Mouse (Mus musculus): ENCODE measurements at regions not wholly inside any gene's neighbourhood (a gene's known extent, or its start where the extent isn't known, plus 50 kb on each side); places are given as distances from the start of the nearest gene placed in this dataset.
A peak's percentile ranks its signal among the peaks of the same experiment; 100 is the strongest.

DNA sequence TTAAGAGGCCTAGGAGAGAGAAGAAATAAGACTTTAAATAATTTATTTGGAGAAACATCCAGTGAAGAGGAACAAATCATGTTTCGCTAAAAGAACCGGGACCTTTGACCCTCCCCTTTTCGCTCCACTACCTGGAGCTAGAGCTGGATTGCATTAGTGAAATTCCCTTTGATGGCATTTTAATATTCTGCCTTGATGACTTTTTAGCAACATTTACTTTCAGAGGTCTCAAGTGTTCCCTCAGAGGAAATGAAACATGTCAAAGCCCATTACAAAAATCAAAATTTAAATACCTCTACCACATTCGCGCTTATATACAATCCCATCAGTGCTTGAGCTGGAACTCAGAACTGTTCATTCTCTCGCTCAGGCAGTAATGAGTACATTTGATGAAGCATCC, 297.0 kb upstream of the Gm10295 start:
- no peak for DNase-seq (ENCODE audit: inconsistent age in 2 of 2, low spot score in 1 of 2)

- no peak for DNase-seq (ENCODE audit: inconsistent age in 2 of 2, low spot score in 1 of 2)
These were observed 295.7 kb upstream of the Gm10295 start for GRCm38 (mm10) chr7:71646944-71647343.

GRCm38 (mm10) chr7:71623048-71623447, 271.8 kb upstream of the Gm10295 start:
- no peak for DNase-seq (ENCODE audit: inconsistent age in 2 of 2, low spot score in 1 of 2)

DNA sequence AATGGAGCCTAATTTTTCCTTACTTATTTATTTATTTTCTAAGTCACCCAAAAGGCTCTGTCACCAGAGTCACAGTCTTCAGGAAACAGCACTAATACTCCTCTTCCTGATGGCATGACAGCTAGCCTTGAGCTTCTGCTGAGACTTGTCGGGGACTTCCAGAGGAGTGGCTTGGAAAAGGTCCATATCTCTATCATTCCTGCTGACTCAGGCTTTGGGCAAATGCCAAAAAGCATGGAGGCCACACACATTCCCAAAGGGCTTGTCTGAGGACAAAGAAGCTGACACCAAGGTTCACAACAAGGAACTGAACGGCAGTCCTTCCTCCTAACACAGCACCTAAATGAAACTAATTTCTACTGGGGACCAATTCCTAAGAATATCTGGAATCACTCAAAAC, 251.9 kb upstream of the Gm10295 start:
- DNase-seq (ENCODE audit: inconsistent age in 2 of 2, low spot score in 1 of 2) = peak; percentile 90 to 97

GRCm38 (mm10) chr7:71596780-71597179, 245.5 kb upstream of the Gm10295 start:
- DNase-seq (ENCODE audit: inconsistent age in 2 of 2, low spot score in 1 of 2) = no peak

DNA sequence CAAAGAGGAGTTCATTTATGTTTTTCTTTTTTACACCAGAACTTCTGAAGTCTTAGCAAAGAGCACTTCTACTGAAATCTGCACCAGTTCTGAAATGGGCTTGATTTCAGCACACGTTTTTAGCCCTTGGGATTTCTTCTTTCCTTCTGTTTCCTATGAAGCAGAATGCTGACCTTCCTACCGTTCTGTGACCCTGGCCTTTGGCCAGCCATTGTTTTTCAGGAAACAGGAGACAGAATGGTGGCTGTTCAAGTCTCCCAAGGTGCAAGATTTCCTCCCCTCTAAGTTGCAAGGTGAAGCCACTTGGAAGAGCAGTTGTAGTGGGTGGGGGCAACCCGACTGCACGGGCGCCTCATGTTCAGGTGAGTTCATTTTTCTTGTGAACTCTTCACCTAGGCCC, 236.3 kb upstream of the Gm10295 start:
- DNase-seq (ENCODE audit: inconsistent age in 2 of 2, low spot score in 1 of 2) = peak; percentile 18 to 62

GRCm38 (mm10) chr7:71583443-71584055, 232.3 kb upstream of the Gm10295 start:
- peak; percentile 57 to 68 for DNase-seq (ENCODE audit: inconsistent age in 2 of 2, low spot score in 1 of 2)

- peak; percentile 46 to 84 for DNase-seq (ENCODE audit: inconsistent age in 2 of 2, low spot score in 1 of 2)
These were observed 230.5 kb upstream of the Gm10295 start for GRCm38 (mm10) chr7:71581746-71582145.

DNA sequence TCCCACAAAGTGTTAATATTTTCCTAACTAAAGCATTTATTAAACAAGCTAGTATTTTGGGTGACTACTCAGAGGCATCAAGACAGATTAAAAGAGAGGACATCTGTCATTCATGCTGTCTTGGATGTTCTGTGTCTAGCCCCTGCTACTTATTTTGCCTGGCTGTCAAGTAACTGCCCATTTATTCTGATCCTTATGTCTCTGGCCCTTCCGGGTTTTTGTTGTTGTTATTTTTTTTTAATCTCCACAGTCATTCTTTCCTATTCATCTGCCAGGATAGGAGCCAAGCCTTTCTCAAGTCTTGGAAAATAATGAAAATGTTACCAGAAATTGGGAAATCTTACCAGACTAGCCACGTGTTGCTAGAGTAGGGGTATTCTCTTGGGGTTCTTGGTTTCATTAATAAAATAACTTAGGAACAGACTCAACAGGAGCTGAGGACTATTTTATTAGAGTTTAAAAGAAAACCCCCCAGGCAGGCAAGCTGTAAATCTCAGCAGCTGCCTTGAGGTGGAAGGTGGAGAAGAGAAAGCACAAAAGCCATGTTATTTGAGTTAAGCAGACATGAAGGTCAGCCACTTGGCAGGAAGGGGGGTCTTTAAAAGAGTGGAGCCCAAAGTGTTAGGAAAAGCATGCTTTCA, 209.1 kb upstream of the Gm10295 start:
- DNase-seq (ENCODE audit: inconsistent age in 2 of 2, low spot score in 1 of 2) = peak in 1 of 2 experiments; percentile 25

- DNase-seq (ENCODE audit: inconsistent age in 2 of 2, low spot score in 1 of 2) = no peak
These were observed 205.2 kb upstream of the Gm10295 start for GRCm38 (mm10) chr7:71556473-71556872.

DNA sequence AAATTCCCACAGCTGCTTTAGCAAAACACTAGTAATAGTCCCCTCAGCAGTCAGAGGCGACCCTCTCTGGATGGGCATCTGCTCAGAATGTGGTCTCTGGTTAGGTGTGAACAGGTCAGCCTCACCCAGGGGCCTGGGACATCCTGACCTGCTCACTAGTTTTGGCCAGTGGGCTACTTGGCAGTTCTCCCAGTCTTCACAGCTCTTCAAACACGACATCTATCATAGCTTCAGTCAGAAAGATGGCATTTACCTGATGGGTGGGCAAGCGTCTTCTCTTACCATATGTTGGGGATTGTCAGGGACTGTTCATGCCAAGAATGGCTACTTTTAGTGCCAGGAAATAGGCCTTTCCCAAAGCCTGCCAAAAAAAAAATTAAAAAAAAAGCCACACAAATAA, 204.2 kb upstream of the Gm10295 start:
- no peak for DNase-seq (ENCODE audit: inconsistent age in 2 of 2, low spot score in 1 of 2)

DNA sequence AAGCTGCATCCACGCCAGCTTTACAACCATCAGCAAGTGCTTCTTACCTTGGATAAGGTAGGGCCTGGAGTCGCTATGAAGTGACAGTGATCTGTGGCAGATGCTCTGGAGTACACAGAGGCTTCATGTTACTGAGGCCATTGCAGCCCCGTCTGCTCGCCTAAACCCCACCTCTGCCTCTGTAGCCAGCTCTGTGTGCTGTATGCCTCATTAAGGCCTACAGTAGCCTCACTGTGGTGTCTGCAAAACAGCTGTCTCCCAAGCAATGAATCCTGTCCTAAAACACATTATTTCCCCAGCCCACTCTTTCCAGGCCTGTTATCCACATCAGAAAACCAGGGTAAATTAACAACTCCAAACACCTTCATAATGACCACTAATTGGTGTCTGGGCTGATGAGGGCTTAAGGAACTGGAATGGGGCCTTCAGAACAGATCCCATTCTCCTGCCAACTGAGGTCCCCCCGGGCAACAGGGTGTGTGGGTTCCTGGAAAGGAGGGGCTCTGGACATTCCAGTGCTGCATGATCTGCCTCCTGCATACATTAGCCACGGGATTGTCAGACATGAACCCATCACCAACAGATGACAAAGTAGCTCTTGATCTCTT, 195.4 kb upstream of the Gm10295 start:
- no peak for DNase-seq (ENCODE audit: inconsistent age in 2 of 2, low spot score in 1 of 2)

DNA sequence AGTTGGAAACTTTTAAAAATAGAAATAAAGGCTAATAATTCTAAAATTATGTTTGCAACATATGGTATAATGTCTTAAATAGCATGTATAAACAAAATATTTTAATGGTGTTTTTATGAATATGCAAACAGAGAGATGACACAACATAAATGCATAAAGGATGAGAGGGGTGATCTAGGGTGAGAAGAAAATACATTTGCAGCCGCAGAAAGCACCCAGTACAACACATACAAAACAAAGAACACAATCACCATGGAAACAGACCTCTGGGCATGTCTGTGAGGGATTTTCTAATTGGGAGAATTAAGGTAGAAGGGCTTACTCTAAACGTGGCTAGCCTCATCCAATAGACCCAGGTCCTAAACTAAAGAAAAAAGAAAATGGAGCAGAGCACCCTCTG, 190.2 kb upstream of the Gm10295 start:
- no peak for DNase-seq (ENCODE audit: inconsistent age in 2 of 2, low spot score in 1 of 2)

- DNase-seq (ENCODE audit: inconsistent age in 2 of 2, low spot score in 1 of 2) = no peak
These were observed 181.8 kb upstream of the Gm10295 start for GRCm38 (mm10) chr7:71533109-71533508.

GRCm38 (mm10) chr7:71531496-71531895, 180.2 kb upstream of the Gm10295 start:
- DNase-seq (ENCODE audit: inconsistent age in 2 of 2, low spot score in 1 of 2) = no peak

DNA sequence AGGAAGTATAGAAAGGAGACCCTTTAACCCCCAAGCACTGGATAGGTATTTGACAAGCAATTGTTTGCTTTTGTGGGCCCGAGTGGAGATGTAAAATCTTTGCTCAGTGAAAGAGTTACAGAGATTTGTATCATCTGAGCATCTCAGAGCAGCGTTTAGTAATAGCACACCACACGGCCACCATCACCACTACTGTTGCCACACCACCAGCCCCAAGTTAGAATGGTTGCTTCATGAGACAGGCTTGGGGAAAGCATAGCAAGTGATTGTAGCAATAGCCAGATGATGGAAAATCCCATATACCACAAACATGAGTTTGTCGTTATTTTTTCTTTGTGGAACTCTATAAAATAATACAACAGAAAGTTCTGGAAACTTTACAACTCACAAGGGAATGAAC, 179.6 kb upstream of the Gm10295 start:
- no peak for DNase-seq (ENCODE audit: inconsistent age in 2 of 2, low spot score in 1 of 2)

DNA sequence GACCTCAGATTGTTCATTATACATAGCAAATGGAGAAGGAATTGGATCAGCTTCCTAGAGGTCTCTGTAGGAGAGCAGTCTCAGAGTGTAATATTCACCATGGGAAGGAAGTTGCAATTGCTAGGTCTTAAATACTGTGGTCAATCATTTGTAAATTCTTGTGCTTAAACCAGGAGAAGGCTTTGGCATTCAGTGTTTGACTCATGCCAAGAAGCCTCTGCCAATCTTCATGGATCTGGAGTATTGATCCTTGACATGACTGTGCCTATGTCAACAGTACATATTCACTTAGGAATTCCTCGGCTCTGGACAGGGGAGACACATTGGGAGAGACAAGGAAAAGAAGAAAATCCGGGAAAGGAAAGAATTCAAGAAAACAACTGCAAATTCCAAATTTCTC, 174.9 kb upstream of the Gm10295 start:
- no peak for DNase-seq (ENCODE audit: inconsistent age in 2 of 2, low spot score in 1 of 2)

DNA sequence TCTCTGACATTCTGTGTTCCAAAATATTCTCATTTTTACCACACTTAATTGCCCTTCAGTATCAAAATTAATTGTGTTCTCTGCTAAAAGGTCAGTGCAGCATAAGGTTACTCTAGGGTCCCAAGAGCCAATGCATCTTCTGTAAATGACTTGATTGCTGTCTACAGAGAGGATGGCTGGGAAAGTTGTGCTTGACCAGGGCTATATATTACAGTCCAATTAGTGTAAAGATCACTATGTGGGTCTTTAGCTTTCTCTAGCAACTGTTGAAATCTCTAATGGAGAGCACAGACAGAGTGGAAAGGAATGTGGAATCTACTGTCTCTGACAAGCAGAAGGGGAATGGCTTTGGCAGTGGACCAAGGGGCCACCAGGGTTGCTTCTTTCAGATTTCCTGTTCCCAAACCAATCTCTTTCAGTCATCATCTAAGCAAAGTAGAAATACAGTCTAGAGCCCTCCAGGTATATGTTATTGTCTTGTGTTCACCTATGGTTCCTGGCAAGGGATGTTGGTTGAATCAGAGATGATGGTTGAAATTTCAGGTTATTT, 173.4 kb upstream of the Gm10295 start:
- no peak for DNase-seq (ENCODE audit: inconsistent age in 2 of 2, low spot score in 1 of 2)

DNA sequence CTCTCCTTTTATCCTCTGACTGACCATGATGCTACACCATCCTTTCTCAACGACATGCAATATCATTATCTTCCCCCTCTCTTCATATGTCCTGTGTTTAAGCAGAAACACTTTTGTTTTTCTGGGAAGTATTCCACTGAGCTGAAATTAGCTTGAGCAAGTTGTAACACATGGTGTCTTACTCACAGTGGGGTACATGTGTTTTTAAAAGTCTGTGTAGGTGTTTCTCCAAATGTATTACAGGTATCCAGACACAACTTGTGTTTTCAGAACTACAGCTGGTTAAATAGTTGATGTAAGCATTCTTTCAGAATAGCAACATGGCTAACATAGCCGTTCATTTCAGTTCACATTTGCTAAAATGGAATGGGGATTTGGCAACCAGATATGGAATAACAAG, 172.8 kb upstream of the Gm10295 start:
- no peak for DNase-seq (ENCODE audit: inconsistent age in 2 of 2, low spot score in 1 of 2)

- no peak for DNase-seq (ENCODE audit: inconsistent age in 2 of 2, low spot score in 1 of 2)
These were observed 156.1 kb upstream of the Gm10295 start for GRCm38 (mm10) chr7:71507379-71507778.

DNA sequence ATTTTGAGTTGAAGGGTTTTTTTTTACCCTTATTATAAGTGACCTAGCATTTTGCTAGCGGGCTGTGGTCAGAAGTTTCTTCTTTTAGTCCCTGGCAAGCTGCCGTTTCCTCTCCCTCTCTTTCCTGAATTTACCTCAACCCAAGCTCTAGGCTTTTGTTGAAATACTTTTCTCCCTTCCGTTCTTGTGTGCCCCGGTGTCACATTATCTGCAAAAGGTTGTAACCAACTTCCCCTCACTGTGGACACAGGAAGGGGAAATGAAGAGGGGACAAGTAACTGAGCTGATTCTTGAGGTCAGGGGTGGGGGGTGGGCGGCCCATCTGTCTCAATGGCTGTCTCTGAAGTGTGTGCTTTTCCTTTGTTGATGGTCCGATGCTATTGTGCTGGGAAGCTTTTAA, 149.4 kb upstream of the Gm10295 start:
- peak; percentile 39 to 63 for DNase-seq (ENCODE audit: inconsistent age in 2 of 2, low spot score in 1 of 2)

DNA sequence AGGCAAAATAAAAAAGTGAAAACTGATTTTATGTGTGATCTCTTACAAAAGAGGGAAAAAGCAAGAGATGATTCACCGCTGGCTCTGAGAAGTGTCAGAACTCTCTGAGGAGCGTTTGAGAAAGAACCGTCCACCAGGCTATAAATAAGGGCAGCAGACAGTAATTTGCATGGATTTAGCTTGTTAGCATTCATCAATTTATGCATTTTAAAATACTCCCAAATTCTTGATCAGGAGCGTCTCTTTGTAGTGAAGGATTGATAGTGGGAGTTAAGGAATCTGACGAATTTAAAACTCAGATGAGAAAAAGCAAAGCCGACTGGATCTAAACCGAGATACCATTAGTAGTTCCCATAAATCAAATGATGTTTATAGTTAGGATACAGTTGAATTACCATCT, 146.8 kb upstream of the Gm10295 start:
- no peak for DNase-seq (ENCODE audit: inconsistent age in 2 of 2, low spot score in 1 of 2)

Data from adrenal gland, adult (tissue).